Mouse (Mus musculus) MEL (cell line): ENCODE results near the gene Slc39a9. TPM values are rescaled to one million over a fixed set of nuclear protein-coding genes. Genes with fewer than 3 reads are reported as not detected.

Experiments used
- DNase-seq: peaks from one replicate; pipeline ENCODE4 v3.0.0; 2011; ENCODE audit warnings: low read depth, low spot score
- H3K27ac ChIP-seq: 2 replicates; pipeline ENCODE4 v1.5.1; 2012; ENCODE audit warnings: low read depth, mild to moderate bottlenecking, control low read depth, low read length, moderate library complexity; ENCODE audit not compliant: control insufficient read depth
- H3K27me3 ChIP-seq, 2 experiments: fragments of 150-350 bp in 1 of 2; sonication (generic) in 1 of 2; 2 replicates each; pipeline ENCODE4 v1.6.1; 2012; ENCODE audit warnings: low read length in 2 of 2, mild to moderate bottlenecking in 2 of 2, improper control_type of control experiment in 1 of 2, moderate library complexity in 1 of 2; ENCODE audit not compliant: insufficient read depth in 2 of 2, control insufficient read depth in 1 of 2
- H3K36me3 ChIP-seq, 2 experiments: 2 replicates each; pipeline ENCODE4 v1.6.1; 2012 to 2014; ENCODE audit warnings: low read length in 2 of 2, improper control_type of control experiment in 1 of 2, inconsistent platforms in 1 of 2, mild to moderate bottlenecking in 1 of 2; ENCODE audit not compliant: insufficient read depth in 2 of 2, control insufficient read depth in 1 of 2
- H3K4me1 ChIP-seq, 2 experiments: fragments of 150-350 bp in 1 of 2; sonication (generic) in 1 of 2; 2 replicates each; pipeline ENCODE4 v1.6.1; 2012; ENCODE audit warnings: low read length in 2 of 2, improper control_type of control experiment in 1 of 2, mild to moderate bottlenecking in 1 of 2; ENCODE audit not compliant: insufficient read depth in 2 of 2, control insufficient read depth in 1 of 2
- H3K4me3 ChIP-seq, 2 experiments: fragments of 150-350 bp in 1 of 2; sonication (generic) in 1 of 2; 2 replicates each; pipeline ENCODE4 v1.5.1; 2012; ENCODE audit warnings: low read depth in 2 of 2, low read length in 2 of 2, mild to moderate bottlenecking in 2 of 2, moderate library complexity in 2 of 2, control low read depth in 1 of 2, improper control_type of control experiment in 1 of 2; ENCODE audit not compliant: control insufficient read depth in 1 of 2, insufficient read depth in 1 of 2
- H3K79me2 ChIP-seq: 2 replicates; pipeline ENCODE4 v1.6.1; 2012; ENCODE audit warnings: mild to moderate bottlenecking, low read length, moderate library complexity; ENCODE audit not compliant: control insufficient read depth, poor library complexity, insufficient read depth
- H3K9ac ChIP-seq: 2 replicates; pipeline ENCODE4 v1.6.1; 2012; ENCODE audit warnings: low read depth, mild to moderate bottlenecking, control low read depth, low read length, moderate library complexity; ENCODE audit not compliant: control insufficient read depth, poor library complexity, severe bottlenecking
- H3K9me3 ChIP-seq: fragments of 150-350 bp; sonication (generic); replicated peaks from 2 replicates; pipeline ENCODE4 v1.6.1; 2012; ENCODE audit warnings: mild to moderate bottlenecking, low read length, improper control_type of control experiment, moderate library complexity; ENCODE audit not compliant: insufficient read depth
- BHLHE40 ChIP-seq: IDR thresholded peaks from 2 replicates; pipeline ENCODE4 v1.6.1; 2012; ENCODE audit warnings: low read depth, mild to moderate bottlenecking, inconsistent platforms, low read length, improper control_type of control experiment, borderline replicate concordance
- CHD1 ChIP-seq: IDR thresholded peaks from 2 replicates; pipeline ENCODE4 v1.6.1; 2012; ENCODE audit warnings: low read depth, mild to moderate bottlenecking, inconsistent platforms, low read length, improper control_type of control experiment
- CTCF ChIP-seq, 3 experiments: IDR thresholded peaks in 2 of 3; conservative IDR thresholded peaks in 1 of 3; 2 replicates each; pipeline ENCODE4 v1.5.1; 2011 to 2012; ENCODE audit warnings: low read length in 3 of 3, low read depth in 2 of 3, mild to moderate bottlenecking in 2 of 3, improper control_type of control experiment in 1 of 3, inconsistent platforms in 1 of 3, mixed read lengths in 1 of 3, moderate library complexity in 1 of 3; ENCODE audit not compliant: control insufficient read depth in 1 of 3, insufficient read depth in 1 of 3, poor library complexity in 1 of 3, severe bottlenecking in 1 of 3
- E2F4 ChIP-seq: IDR thresholded peaks from 2 replicates; pipeline ENCODE4 v1.6.1; 2011; ENCODE audit warnings: low read depth, low read length, improper control_type of control experiment, borderline replicate concordance
- ELF1 ChIP-seq: IDR thresholded peaks from 2 replicates; pipeline ENCODE4 v1.6.1; 2014; ENCODE audit warnings: low read depth, mild to moderate bottlenecking, inconsistent platforms, low read length, improper control_type of control experiment, moderate library complexity
- EP300 ChIP-seq, 2 experiments: IDR thresholded peaks; 2 replicates each; pipeline ENCODE4 v1.6.1; 2011; ENCODE audit warnings: improper control_type of control experiment in 2 of 2, low read length in 2 of 2, low read depth in 1 of 2, mild to moderate bottlenecking in 1 of 2
- GATA1 ChIP-seq: IDR thresholded peaks from 2 replicates; pipeline ENCODE4 v1.6.1; 2011; ENCODE audit warnings: low read depth, low read length, improper control_type of control experiment
- HCFC1 ChIP-seq: IDR thresholded peaks from 2 replicates; pipeline ENCODE4 v1.6.1; 2012; ENCODE audit warnings: low read depth, mild to moderate bottlenecking, inconsistent platforms, low read length, improper control_type of control experiment, moderate library complexity
- JUND ChIP-seq: IDR thresholded peaks from 2 replicates; pipeline ENCODE4 v1.6.1; 2011; ENCODE audit warnings: low read depth, mild to moderate bottlenecking, improper control_type of control experiment, low read length
- KAT2A ChIP-seq: conservative IDR thresholded peaks from 2 replicates; pipeline ENCODE4 v1.6.1; 2012; ENCODE audit warnings: low read depth, low read length, improper control_type of control experiment, inconsistent platforms
- MAFK ChIP-seq: IDR thresholded peaks from 2 replicates; pipeline ENCODE4 v1.6.1; 2011; ENCODE audit warnings: low read depth, mild to moderate bottlenecking, low read length, improper control_type of control experiment, borderline replicate concordance
- MAX ChIP-seq: IDR thresholded peaks from 2 replicates; pipeline ENCODE4 v1.6.1; 2011; ENCODE audit warnings: low read length, improper control_type of control experiment
- MAZ ChIP-seq: IDR thresholded peaks from 2 replicates; pipeline ENCODE4 v1.6.1; 2012; ENCODE audit warnings: low read depth, mild to moderate bottlenecking, inconsistent platforms, low read length, improper control_type of control experiment
- MEF2A ChIP-seq: IDR thresholded peaks from 2 replicates; pipeline ENCODE4 v1.6.1; 2014; ENCODE audit warnings: low read depth, mild to moderate bottlenecking, inconsistent platforms, low read length, improper control_type of control experiment; ENCODE audit not compliant: poor library complexity, insufficient replicate concordance, severe bottlenecking; ENCODE audit errors: extremely low read depth
- MXI1 ChIP-seq: IDR thresholded peaks from 2 replicates; pipeline ENCODE4 v1.6.1; 2011; ENCODE audit warnings: mild to moderate bottlenecking, low read depth, low read length, improper control_type of control experiment
- MYB ChIP-seq: IDR thresholded peaks from 2 replicates; pipeline ENCODE4 v1.6.1; 2011; ENCODE audit warnings: mild to moderate bottlenecking, low read depth, low read length, improper control_type of control experiment
- NELFE ChIP-seq: IDR thresholded peaks from 2 replicates; pipeline ENCODE4 v1.6.1; 2011; ENCODE audit warnings: low read depth, low read length, improper control_type of control experiment
- NRF1 ChIP-seq: IDR thresholded peaks from 2 replicates; pipeline ENCODE4 v1.6.1; 2014; ENCODE audit warnings: low read depth, mild to moderate bottlenecking, inconsistent platforms, low read length, improper control_type of control experiment, moderate library complexity; ENCODE audit not compliant: poor library complexity, insufficient read depth, severe bottlenecking
- POLR2A ChIP-seq, 2 experiments: IDR thresholded peaks; 2 replicates each; pipeline ENCODE4 v1.6.1; 2011 to 2012; ENCODE audit warnings: low read length in 2 of 2, mild to moderate bottlenecking in 2 of 2, control low read depth in 1 of 2, improper control_type of control experiment in 1 of 2, low read depth in 1 of 2, moderate library complexity in 1 of 2; ENCODE audit not compliant: control insufficient read depth in 1 of 2, insufficient read depth in 1 of 2, poor library complexity in 1 of 2
- POLR2AphosphoS2 ChIP-seq: IDR thresholded peaks from 2 replicates; pipeline ENCODE4 v1.6.1; 2011; ENCODE audit warnings: low read length, improper control_type of control experiment
- POLR2AphosphoS5 ChIP-seq: IDR thresholded peaks from 2 replicates; pipeline ENCODE4 v1.6.1; 2012; ENCODE audit warnings: low read depth, borderline replicate concordance, mild to moderate bottlenecking, inconsistent platforms, low read length, moderate library complexity, mixed read lengths
- SIN3A ChIP-seq: IDR thresholded peaks from 2 replicates; pipeline ENCODE4 v1.6.1; 2012; ENCODE audit warnings: low read length, improper control_type of control experiment, inconsistent platforms
- SMC3 ChIP-seq: IDR thresholded peaks from 2 replicates; pipeline ENCODE4 v1.6.1; 2011; ENCODE audit warnings: low read depth, low read length, improper control_type of control experiment
- TAL1 ChIP-seq: IDR thresholded peaks from 2 replicates; pipeline ENCODE4 v1.6.1; 2012; ENCODE audit warnings: mild to moderate bottlenecking, inconsistent platforms, low read length, moderate library complexity, mixed read lengths
- TBP ChIP-seq: IDR thresholded peaks from 2 replicates; pipeline ENCODE4 v1.8.0; 2011; ENCODE audit warnings: low read depth, low read length, improper control_type of control experiment
- TCF12 ChIP-seq: IDR thresholded peaks from 2 replicates; pipeline ENCODE4 v1.6.1; 2014; ENCODE audit warnings: low read depth, mild to moderate bottlenecking, inconsistent platforms, low read length, improper control_type of control experiment, moderate library complexity
- UBTF ChIP-seq: IDR thresholded peaks from 2 replicates; pipeline ENCODE4 v1.6.1; 2012; ENCODE audit warnings: low read depth, mild to moderate bottlenecking, inconsistent platforms, low read length, improper control_type of control experiment, moderate library complexity, borderline replicate concordance; ENCODE audit not compliant: insufficient read depth
- USF1 ChIP-seq: IDR thresholded peaks from 2 replicates; pipeline ENCODE4 v1.6.1; 2014; ENCODE audit warnings: low read depth, mild to moderate bottlenecking, inconsistent platforms, low read length, improper control_type of control experiment, moderate library complexity
- ZC3H11A ChIP-seq: IDR thresholded peaks from 2 replicates; pipeline ENCODE4 v1.6.1; 2012; ENCODE audit warnings: low read depth, mild to moderate bottlenecking, inconsistent platforms, low read length, improper control_type of control experiment
- ZKSCAN1 ChIP-seq: IDR thresholded peaks from 2 replicates; pipeline ENCODE4 v1.6.1; 2012; ENCODE audit warnings: low read depth, mild to moderate bottlenecking, inconsistent platforms, low read length, improper control_type of control experiment, moderate library complexity
- ZMIZ1 ChIP-seq: IDR thresholded peaks from 2 replicates; pipeline ENCODE4 v1.6.1; 2012; ENCODE audit warnings: low read depth, mild to moderate bottlenecking, inconsistent platforms, low read length, improper control_type of control experiment, moderate library complexity
- polyA plus RNA-seq, 2 experiments: library from polyadenylated mRNA; stranded (reverse) in 1 of 2; unstranded in 1 of 2; fragments of >175 nt in 1 of 2; fragments of >200 nt in 1 of 2; gene quantifications; 2 replicates each; pipeline versions ENCODE4 v1.2.1 to v1.2.4; 2012; ENCODE audit warnings: low replicate concordance in 2 of 2, low read depth in 1 of 2; ENCODE audit not compliant: insufficient read length in 2 of 2, insufficient read depth in 1 of 2, missing spikeins in 1 of 2
- total RNA-seq: library from RNA; depleted of rRNA; stranded (reverse); fragments of 300-350 nt; gene quantifications from 2 replicates; pipeline ENCODE4 v1.2.3, GENCODE M21; 2012

Slc39a9 gene
- total and polyA plus RNA-seq, 3 experiments, result 13.1 to 34.4 TPM; not detected in 1

DNA sequence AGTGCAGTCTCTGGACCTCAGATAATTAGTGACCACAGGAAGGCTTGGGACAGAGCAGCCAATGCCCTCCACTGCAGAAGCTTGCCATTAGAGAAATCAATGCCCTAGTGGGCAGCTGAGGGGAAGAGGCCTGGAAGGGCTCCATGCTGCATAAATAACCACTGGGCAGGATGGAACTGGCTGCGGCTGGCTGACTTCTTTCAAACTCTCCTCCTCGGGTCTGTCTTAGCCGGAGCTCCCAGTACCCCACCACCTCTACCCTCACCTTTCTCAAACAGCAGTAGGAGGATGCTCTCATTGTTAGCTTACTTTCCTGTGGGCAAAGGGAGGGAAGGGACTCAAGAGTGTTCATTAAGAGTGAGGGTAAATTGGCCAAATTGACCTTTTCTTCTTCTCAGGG is 51.3 kb downstream of the Slc39a9 start:
- H3K9ac ChIP-seq, result no peak overlapping the region
- H3K4me1 ChIP-seq, result peaks cover 9 to 14% of the 10 kb centered on the region in 2 experiments
- DNase-seq, result no peak
- H3K27me3 ChIP-seq, result no peaks in the 10 kb centered on the region
- H3K27ac ChIP-seq, result no peak overlapping the region
- H3K9me3 ChIP-seq, result no peaks in the 10 kb centered on the region
- no peaks in the 10 kb centered on the region for H3K79me2 ChIP-seq
- TF ChIP-seq TBP (no peak), E2F4 (no peak), POLR2A (IDR thresholded peaks at IDR 0.05; ENCODE audit: control insufficient read depth in 1 of 2, insufficient read depth in 1 of 2, low read depth in 1 of 2, low read length in 2 of 2, poor library complexity in 1 of 2) (no peak), TAL1 (no peak), MAFK (no peak), GATA1 (no peak), ZKSCAN1 (no peak), MXI1 (no peak), MYB (no peak), MEF2A (no peak), POLR2AphosphoS5 (no peak), NRF1 (no peak), TCF12 (no peak), KAT2A (no peak), MAZ (no peak), MAX (no peak), UBTF (no peak), ELF1 (no peak), ZMIZ1 (no peak)
- H3K36me3 ChIP-seq, result peaks cover 0 to 10% of the 10 kb centered on the region in 2 experiments; a peak in 2 of 4 replicates
- no peak overlapping the region for H3K4me3 ChIP-seq

DNA sequence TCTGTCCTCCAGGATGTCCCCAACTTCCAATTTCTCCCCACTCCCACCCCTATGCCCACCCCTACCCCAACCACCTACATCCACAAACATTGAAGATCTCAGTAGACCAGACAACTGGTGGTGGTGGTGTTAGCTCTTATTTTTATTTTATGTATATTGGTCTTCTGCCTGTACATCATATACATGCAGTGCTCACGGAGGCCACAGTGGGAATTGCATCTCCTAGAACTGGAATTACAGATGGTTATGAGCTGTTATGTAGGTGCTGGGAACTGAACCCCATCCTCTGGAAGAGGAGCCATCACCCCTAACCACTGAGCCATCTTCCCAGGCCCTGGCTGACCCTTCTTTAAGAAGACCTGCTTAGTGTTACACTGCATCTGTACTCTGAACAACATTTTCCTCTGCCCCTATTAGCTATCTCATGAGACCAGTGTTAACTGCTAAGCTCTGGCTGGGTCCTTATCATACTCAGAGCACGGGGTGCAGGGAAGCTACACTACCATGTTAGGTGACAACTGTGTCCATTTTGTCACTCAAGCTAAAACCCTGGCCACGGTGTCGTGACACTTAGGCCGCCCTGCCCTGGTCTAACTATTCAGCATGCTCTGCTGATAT is 55.0 kb downstream of the Slc39a9 start:
- no peak overlapping the region for H3K9ac ChIP-seq
- peaks cover 0 to 10% of the 10 kb centered on the region in 2 experiments; a peak in 2 of 4 replicates for H3K36me3 ChIP-seq
- H3K79me2 ChIP-seq, result no peaks in the 10 kb centered on the region
- H3K27me3 ChIP-seq, result no peaks in the 10 kb centered on the region
- peak overlapping the region; percentile 6; the same call in 1 of the 2 replicates for H3K27ac ChIP-seq
- DNase-seq, result peak; percentile 79
- H3K4me1 ChIP-seq, result peaks cover 9 to 14% of the 10 kb centered on the region in 2 experiments
- H3K4me3 ChIP-seq, result no peak overlapping the region
- H3K9me3 ChIP-seq, result no peaks in the 10 kb centered on the region
- peak; percentile 76 for TF ChIP-seq MYB
- TF ChIP-seq ZKSCAN1, result no peak
- TF ChIP-seq NRF1, result no peak
- no peak for TF ChIP-seq MEF2A
- TF ChIP-seq SMC3, result no peak
- TF ChIP-seq MAZ, result no peak
- TF ChIP-seq EP300 (IDR thresholded peaks at IDR 0.05; ENCODE audit: low read depth in 1 of 2, low read length in 2 of 2), result peak; percentile 86 to 90
- TF ChIP-seq KAT2A, result no peak
- no peak for TF ChIP-seq ZMIZ1
- TF ChIP-seq POLR2AphosphoS2, result no peak
- 0 out of 2 replicates have a peak, but pooled peaks have one; percentile 22 for TF ChIP-seq BHLHE40
- peak in 2 of 3 experiments; percentile 33 to 37; a peak in 3 of 6 replicates for TF ChIP-seq CTCF (IDR thresholded peaks at IDR 0.05 in 2 of 3, conservative IDR thresholded peaks at IDR 0.05 in 1 of 3; ENCODE audit: control insufficient read depth in 1 of 3, insufficient read depth in 1 of 3, low read depth in 2 of 3, low read length in 3 of 3, poor library complexity in 1 of 3, severe bottlenecking in 1 of 3)
- TF ChIP-seq JUND, result no peak
- no peak for TF ChIP-seq NELFE
- peak; percentile 26; the same call in 1 of the 2 replicates for TF ChIP-seq SIN3A
- no peak for TF ChIP-seq POLR2AphosphoS5
- TF ChIP-seq USF1, result no peak
- TF ChIP-seq CHD1, result no peak
- no peak for TF ChIP-seq HCFC1
- TF ChIP-seq GATA1, result peak; percentile 73
- TF ChIP-seq ZC3H11A, result no peak
